In genomic region chr7:101498385-101498784, GRCm38 (mm10) we compare ENCODE assay signal across 15 mouse cellular contexts.
"Had no signal": no experiment of that assay in that cellular context is flagged by ENCODE, and none has a peak within 500 bp of the region (broad histone marks: within the 10 kb centered on the region; RNA-seq: fewer than 3 reads in every experiment).

No protein-coding gene starts in this region.

- DNase-seq: kidney, adult 8-10 months; kidney, postnatal 4 days; lung, embryonic 14.5 days; lung, postnatal 14 days; midbrain, embryonic 14.5 days; right cerebral cortex, adult 18-20 months; right cerebral cortex, postnatal 25 days; thymus, postnatal 4 days had no signal

- H3K4me3 ChIP-seq: limb, embryonic 12.5 days; myocyte; neural tube, embryonic 15.5 days had no signal

- H3K9ac ChIP-seq: limb, embryonic 12.5 days; lung, embryonic 14.5 days; neural tube, embryonic 15.5 days had no signal

- H3K27ac ChIP-seq: kidney, postnatal 0 days; limb, embryonic 12.5 days; macrophage; neural tube, embryonic 15.5 days had no signal

- H3K36me3 ChIP-seq: limb, embryonic 12.5 days; neural tube, embryonic 15.5 days had no signal

- ATAC-seq: inflammation-experienced regulatory T-cells, adult 6 months; intestine, postnatal 0 days had no signal

- H3K4me2 ChIP-seq: limb, embryonic 12.5 days; lung, embryonic 14.5 days; neural tube, embryonic 15.5 days had no signal

- H3K4me1 ChIP-seq: limb, embryonic 12.5 days; neural tube, embryonic 15.5 days had no signal

- H3K9me3 ChIP-seq: limb, embryonic 12.5 days; neural tube, embryonic 15.5 days had no signal
